Mouse (Mus musculus) ES-Bruce4 (cell line): ENCODE data around the gene Agap1. TPM values are rescaled to one million over a fixed set of nuclear protein-coding genes. Genes with fewer than 3 reads are reported as not detected.

Source experiments
- H3K27ac ChIP-seq: 2 replicates; pipeline ENCODE4 v1.5.1; 2012; ENCODE audit warnings: low read length, inconsistent platforms; ENCODE audit not compliant: insufficient read depth
- H3K27me3 ChIP-seq: 2 replicates; pipeline ENCODE4 v1.6.1; 2012; ENCODE audit warnings: mild to moderate bottlenecking, low read length, inconsistent platforms; ENCODE audit not compliant: control insufficient read depth, poor library complexity, insufficient read depth, severe bottlenecking
- H3K36me3 ChIP-seq: 2 replicates; pipeline ENCODE4 v1.6.1; 2012; ENCODE audit warnings: inconsistent platforms, mild to moderate bottlenecking, low read length, moderate library complexity; ENCODE audit not compliant: control insufficient read depth, poor library complexity, insufficient read depth, severe bottlenecking
- H3K4me1 ChIP-seq: one replicate; pipeline ENCODE4 v1.8.1; 2011; ENCODE audit warnings: low read length; ENCODE audit not compliant: control insufficient read depth, insufficient read depth
- H3K4me3 ChIP-seq: 2 replicates; pipeline ENCODE4 v1.5.1; 2011; ENCODE audit warnings: low read depth, mild to moderate bottlenecking, low read length
- H3K9ac ChIP-seq: 2 replicates; pipeline ENCODE4 v1.6.1; 2012; ENCODE audit warnings: low read depth, mild to moderate bottlenecking, inconsistent platforms; ENCODE audit not compliant: poor library complexity, severe bottlenecking
- H3K9me3 ChIP-seq: replicated peaks from 2 replicates; pipeline ENCODE4 v1.6.1; 2012; ENCODE audit warnings: mild to moderate bottlenecking, low read length, inconsistent platforms; ENCODE audit not compliant: control insufficient read depth, poor library complexity, insufficient read depth, severe bottlenecking
- CTCF ChIP-seq: IDR thresholded peaks from one replicate; pipeline ENCODE4 v1.8.1; 2011; ENCODE audit warnings: low read depth, low read length
- EP300 ChIP-seq: IDR thresholded peaks from 2 replicates; pipeline ENCODE4 v1.6.1; 2011; ENCODE audit warnings: low read depth, low read length; ENCODE audit not compliant: insufficient read depth
- POLR2A ChIP-seq: IDR thresholded peaks from one replicate; pipeline ENCODE4 v1.8.1; 2011; ENCODE audit warnings: low read length; ENCODE audit not compliant: insufficient read depth
- polyA plus RNA-seq: library from polyadenylated mRNA; stranded (reverse); fragments of >200 nt; gene quantifications from 2 replicates; pipeline ENCODE4 v1.2.4, GENCODE M21; 2011; ENCODE audit warnings: low read depth; ENCODE audit not compliant: missing spikeins, insufficient read depth, insufficient read length

Agap1 gene
- polyA plus RNA-seq, 1 experiment, result 31.0 TPM

GRCm38 (mm10) chr1:89541151-89541550 is 86.5 kb downstream of the Agap1 start:
- Histone ChIP-seq H3K9ac (no peak overlapping the region), H3K4me1 (no peaks in the 10 kb centered on the region), H3K27me3 (no peaks in the 10 kb centered on the region), H3K4me3 (no peak overlapping the region), H3K27ac (no peak overlapping the region), H3K36me3 (no peaks in the 10 kb centered on the region), H3K9me3 (no peaks in the 10 kb centered on the region)
- TF ChIP-seq CTCF, result no peak
- TF ChIP-seq POLR2A, result no peak
- TF ChIP-seq EP300, result no peak

- Histone ChIP-seq H3K36me3 (no peaks in the 10 kb centered on the region), H3K9ac (no peak overlapping the region), H3K4me3 (no peak overlapping the region), H3K27me3 (no peaks in the 10 kb centered on the region), H3K4me1 (peaks cover 3% of the 10 kb centered on the region), H3K9me3 (no peaks in the 10 kb centered on the region), H3K27ac (no peak overlapping the region)
- TF ChIP-seq POLR2A, result no peak
- no peak for TF ChIP-seq CTCF
- TF ChIP-seq EP300, result no peak
Observed at GRCm38 (mm10) chr1:89542464-89542863, 87.9 kb downstream of the Agap1 start.

GRCm38 (mm10) chr1:89543312-89543711 is 88.7 kb downstream of the Agap1 start:
- Histone ChIP-seq H3K4me3 (no peak overlapping the region), H3K36me3 (no peaks in the 10 kb centered on the region), H3K4me1 (peaks cover 3% of the 10 kb centered on the region), H3K9me3 (no peaks in the 10 kb centered on the region), H3K9ac (no peak overlapping the region), H3K27ac (no peak overlapping the region), H3K27me3 (no peaks in the 10 kb centered on the region)
- TF ChIP-seq POLR2A, result no peak
- TF ChIP-seq EP300, result no peak
- no peak for TF ChIP-seq CTCF

GRCm38 (mm10) chr1:89544094-89544493 is 89.5 kb downstream of the Agap1 start:
- H3K9me3 ChIP-seq, result no peaks in the 10 kb centered on the region
- H3K27ac ChIP-seq, result no peak overlapping the region
- no peaks in the 10 kb centered on the region for H3K27me3 ChIP-seq
- H3K36me3 ChIP-seq, result no peaks in the 10 kb centered on the region
- TF ChIP-seq POLR2A (no peak), CTCF (no peak), EP300 (no peak)
- peaks cover 3% of the 10 kb centered on the region for H3K4me1 ChIP-seq
- H3K4me3 ChIP-seq, result no peak overlapping the region
- no peak overlapping the region for H3K9ac ChIP-seq

GRCm38 (mm10) chr1:89545099-89545498 is 90.5 kb downstream of the Agap1 start:
- H3K36me3 ChIP-seq, result no peaks in the 10 kb centered on the region
- no peaks in the 10 kb centered on the region for H3K27me3 ChIP-seq
- TF ChIP-seq POLR2A (no peak), EP300 (no peak), CTCF (no peak)
- no peak overlapping the region for H3K9ac ChIP-seq
- H3K9me3 ChIP-seq, result no peaks in the 10 kb centered on the region
- no peak overlapping the region for H3K4me3 ChIP-seq
- H3K27ac ChIP-seq, result no peak overlapping the region
- peaks cover 3% of the 10 kb centered on the region for H3K4me1 ChIP-seq

DNA sequence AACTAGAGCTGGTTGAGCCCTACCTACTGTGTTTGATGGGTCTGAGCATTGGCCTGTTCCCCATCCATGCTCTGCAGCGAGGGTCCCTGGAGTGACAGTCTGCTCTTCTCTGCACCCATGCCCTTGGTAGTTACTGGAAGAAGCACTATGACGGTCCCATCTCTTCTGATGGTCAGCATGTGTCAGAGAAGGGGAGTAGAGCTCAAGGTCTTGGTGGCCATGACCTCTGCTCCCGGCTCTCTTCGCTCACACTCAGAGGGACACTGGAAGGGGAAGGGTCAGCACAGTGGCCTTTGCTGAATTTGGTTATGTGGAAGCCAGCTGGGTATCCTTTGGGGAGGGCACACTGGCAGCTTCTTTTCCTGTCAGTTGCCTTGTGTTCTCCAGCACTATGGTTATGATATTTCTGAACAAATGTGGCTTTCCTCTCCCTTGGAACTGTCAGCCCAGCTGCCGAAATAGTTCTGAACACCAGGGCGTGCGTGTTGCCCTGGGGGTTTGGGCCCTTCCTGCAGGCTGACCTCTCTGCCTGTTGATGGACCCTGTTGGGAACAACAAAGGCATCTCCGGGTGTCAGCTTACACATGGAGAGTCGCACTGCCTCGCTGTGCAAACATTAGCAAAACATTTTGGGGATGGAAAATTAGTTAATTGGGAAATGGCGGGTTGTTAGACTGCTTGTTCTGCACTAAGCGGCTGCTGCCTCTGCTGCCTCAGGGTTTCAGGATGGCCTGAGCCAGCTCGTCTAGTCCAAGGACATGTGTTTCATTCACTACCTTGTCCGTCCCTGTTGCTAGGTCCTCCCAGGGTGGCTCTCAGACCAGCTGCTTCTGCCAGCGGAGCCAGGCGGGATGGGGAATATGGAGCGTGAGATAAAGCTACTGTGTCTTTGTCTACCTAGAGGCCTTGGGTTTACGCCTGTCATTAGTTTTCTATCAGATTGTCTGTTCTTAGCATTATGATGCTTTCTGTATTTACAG is 93.2 kb downstream of the Agap1 start:
- Histone ChIP-seq H3K36me3 (no peaks in the 10 kb centered on the region), H3K4me1 (peaks cover 3% of the 10 kb centered on the region), H3K27me3 (no peaks in the 10 kb centered on the region), H3K9me3 (no peaks in the 10 kb centered on the region), H3K4me3 (no peak overlapping the region), H3K27ac (no peak overlapping the region), H3K9ac (no peak overlapping the region)
- TF ChIP-seq POLR2A (no peak), CTCF (no peak), EP300 (no peak)
